Mouse (Mus musculus) kidney, postnatal 4 days (tissue): ENCODE measurements around the gene Srsf1.

ENCODE experiments used
- DNase-seq, 2 experiments: peaks; one replicate each; pipeline ENCODE4 v3.0.0; 2021; ENCODE audit warnings: mixed read lengths in 2 of 2

Srsf1 gene

GRCm38 (mm10) chr11:88073343-88073875, 26.2 kb downstream of the Srsf1 start:
- DNase-seq, result no peak

GRCm38 (mm10) chr11:88075701-88076100, 28.5 kb downstream of the Srsf1 start:
- no peak for DNase-seq

- no peak for DNase-seq
Observed at GRCm38 (mm10) chr11:88076394-88076793, 29.2 kb downstream of the Srsf1 start.

- no peak for DNase-seq
Observed at GRCm38 (mm10) chr11:88083699-88084098, 36.5 kb downstream of the Srsf1 start.

GRCm38 (mm10) chr11:88086737-88087627, 39.8 kb downstream of the Srsf1 start:
- peak; percentile 94 to 97 for DNase-seq

- DNase-seq, result no peak
Observed at GRCm38 (mm10) chr11:88089150-88089549, 42.0 kb downstream of the Srsf1 start.

- DNase-seq, result no peak
Observed at GRCm38 (mm10) chr11:88090293-88090692, 43.1 kb downstream of the Srsf1 start.

- DNase-seq, result no peak
Observed at GRCm38 (mm10) chr11:88091949-88092348, 44.8 kb downstream of the Srsf1 start.

GRCm38 (mm10) chr11:88097173-88097572, 50.0 kb downstream of the Srsf1 start:
- peak; percentile 61 to 72 for DNase-seq

GRCm38 (mm10) chr11:88098021-88098729, 51.0 kb downstream of the Srsf1 start, which contains the start of gene Cuedc1:
TSS of gene Cuedc1 (plus strand) at chr11:88098058.
- DNase-seq, result no peak

GRCm38 (mm10) chr11:88098787-88099598, 51.8 kb downstream of the Srsf1 start:
- DNase-seq, result peak; percentile 86 to 92

- peak; percentile 88 to 92 for DNase-seq
Observed at GRCm38 (mm10) chr11:88099599-88100023, 52.4 kb downstream of the Srsf1 start.

GRCm38 (mm10) chr11:88100170-88100569, 53.0 kb downstream of the Srsf1 start:
- DNase-seq, result no peak
